Mouse (Mus musculus): ENCODE data around the gene Tmem262.
A peak's percentile ranks its signal among the peaks of the same experiment; 100 is the strongest.

Tmem262 gene

DNA sequence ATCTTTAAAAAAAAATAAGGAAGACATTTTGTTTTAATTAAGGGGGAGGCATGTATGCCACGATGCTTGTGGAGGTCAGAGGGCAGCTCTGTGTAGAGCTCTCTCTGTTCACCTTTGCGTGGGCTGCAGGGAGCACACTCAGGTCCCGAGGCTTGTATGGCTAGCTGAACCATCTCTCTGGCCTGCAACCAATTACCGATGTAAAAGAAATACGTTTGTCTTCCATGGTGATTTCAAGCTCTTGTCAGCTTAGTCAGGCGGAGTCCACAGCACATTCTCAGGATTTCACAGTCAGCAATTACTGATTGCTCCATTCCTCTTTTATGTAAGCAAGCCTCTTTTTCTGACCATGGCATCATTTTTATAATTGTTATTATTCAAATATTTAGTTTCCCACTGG, 21.4 kb downstream of the Tmem262 start:
- no peak for DNase-seq (ENCODE audit: low read depth, low spot score)

GRCm38 (mm10) chr19:6102169-6102853, 22.5 kb downstream of the Tmem262 start:
- DNase-seq (ENCODE audit: low read depth, low spot score) = no peak

GRCm38 (mm10) chr19:6104476-6104875, 24.6 kb downstream of the Tmem262 start:
- DNase-seq (ENCODE audit: low read depth, low spot score) = no peak

DNA sequence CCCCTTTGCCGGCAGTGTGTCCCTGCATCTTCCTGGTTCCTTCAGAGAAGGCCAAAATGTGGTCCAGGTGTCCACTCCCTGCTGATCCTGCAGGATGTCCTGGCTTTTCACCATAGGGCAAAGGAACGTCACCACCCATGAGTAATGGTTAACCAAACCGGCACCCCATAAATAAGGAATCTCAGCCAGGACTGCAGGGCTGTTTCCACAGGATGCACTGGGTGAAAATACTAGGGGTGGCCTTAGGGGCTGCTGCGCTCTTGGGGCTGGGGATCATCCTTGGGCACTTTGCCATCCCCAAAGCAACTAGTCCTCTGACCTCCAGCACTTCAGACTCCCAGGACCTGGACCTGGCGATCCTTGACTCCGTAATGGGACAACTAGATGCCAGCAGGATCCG, 25.8 kb downstream of the Tmem262 start, which contains the start of gene Naaladl1:
Gene Naaladl1 (plus strand): TSS at position 197 of the 400 bp plus-strand sequence.
- no peak for DNase-seq (ENCODE audit: low read depth, low spot score)

DNA sequence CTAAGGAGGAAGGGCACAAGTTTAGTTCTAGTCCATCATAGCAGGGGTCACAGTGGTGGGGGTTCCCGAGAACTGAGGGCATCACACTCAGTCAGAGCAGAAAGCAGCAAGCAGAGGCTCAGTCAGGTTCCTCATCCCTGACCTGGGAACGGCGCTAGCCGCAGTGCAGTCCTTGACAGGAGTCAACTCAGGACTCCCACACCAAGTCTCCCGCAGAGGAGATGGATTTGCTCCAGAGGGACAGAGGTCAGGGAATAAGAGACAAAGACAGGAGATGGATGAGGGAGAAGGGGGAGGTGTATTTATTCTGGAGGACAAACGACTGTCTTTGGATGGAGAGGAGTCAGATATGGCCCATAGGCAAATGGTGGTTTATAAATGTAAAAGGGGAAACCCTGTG, 33.3 kb downstream of the Tmem262 start:
- DNase-seq (ENCODE audit: low read depth, low spot score) = no peak

DNA sequence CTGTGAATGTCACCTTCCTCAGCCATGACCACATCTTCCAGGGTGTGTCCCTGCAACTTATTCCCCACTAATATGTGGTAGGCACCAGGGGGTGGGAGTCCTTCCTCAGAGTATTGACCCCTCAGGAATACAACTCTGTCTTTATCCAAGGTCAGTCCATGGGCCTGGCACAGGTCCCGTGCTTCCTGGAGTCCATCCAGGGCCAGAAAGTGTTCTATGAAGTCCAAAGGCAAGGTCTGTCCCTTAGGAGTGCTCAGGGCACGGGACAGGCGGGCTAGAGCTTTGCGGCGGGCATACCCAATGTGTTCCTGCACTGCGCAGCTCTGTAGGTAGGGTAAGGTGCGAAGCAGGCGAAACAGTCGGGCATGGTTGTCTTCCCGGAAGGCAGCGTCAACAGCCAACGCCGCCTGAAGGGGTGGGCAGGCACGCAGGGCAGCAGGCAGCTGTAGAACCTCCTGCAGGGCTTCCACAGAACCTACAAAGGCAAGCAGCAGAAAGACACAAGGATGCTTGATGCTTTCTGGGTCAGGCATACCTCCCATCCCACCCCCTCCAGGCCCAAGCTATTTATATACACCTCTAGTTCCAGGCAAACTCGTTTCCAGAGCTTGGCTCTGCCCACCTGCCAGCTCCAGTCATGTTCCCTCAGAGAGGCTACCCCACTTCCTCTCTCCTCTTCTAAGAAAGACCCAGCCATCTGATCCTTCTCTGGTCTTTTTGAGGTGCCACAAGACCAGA, 36.4 kb downstream of the Tmem262 start:
- DNase-seq (ENCODE audit: low read depth, low spot score) = no peak

DNA sequence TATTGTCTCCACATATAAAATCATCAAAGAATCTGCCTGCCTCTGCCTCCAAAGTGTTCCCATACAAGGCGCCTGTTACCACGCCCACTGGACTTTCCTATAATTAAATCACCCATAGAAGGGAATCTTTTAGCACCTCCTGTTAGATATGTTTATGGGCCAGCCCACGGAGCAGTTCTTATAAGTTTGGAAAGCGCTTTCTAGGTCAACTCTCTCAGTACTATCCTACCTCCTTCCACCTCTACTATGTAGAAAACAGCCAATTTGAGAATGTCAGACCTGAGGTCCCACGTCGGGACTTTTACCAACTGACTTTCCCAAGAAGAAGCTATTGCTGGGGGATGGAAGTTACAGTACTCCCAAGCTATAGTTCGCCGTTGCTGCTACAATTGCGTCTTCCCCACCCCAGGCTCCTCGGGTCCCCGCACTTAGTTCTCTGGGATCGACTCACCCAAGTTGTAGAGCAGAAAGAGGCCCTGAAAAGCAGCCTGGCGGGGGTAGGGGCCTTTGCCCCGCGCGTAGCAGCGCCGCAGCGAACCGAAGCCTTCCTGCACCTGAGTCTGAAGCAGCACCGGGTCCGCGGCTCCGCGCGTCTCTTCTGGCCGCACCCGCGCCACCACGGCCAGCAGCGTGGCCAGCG, 37.6 kb downstream of the Tmem262 start:
- peak; percentile 20 for DNase-seq (ENCODE audit: low read depth, low spot score)

DNA sequence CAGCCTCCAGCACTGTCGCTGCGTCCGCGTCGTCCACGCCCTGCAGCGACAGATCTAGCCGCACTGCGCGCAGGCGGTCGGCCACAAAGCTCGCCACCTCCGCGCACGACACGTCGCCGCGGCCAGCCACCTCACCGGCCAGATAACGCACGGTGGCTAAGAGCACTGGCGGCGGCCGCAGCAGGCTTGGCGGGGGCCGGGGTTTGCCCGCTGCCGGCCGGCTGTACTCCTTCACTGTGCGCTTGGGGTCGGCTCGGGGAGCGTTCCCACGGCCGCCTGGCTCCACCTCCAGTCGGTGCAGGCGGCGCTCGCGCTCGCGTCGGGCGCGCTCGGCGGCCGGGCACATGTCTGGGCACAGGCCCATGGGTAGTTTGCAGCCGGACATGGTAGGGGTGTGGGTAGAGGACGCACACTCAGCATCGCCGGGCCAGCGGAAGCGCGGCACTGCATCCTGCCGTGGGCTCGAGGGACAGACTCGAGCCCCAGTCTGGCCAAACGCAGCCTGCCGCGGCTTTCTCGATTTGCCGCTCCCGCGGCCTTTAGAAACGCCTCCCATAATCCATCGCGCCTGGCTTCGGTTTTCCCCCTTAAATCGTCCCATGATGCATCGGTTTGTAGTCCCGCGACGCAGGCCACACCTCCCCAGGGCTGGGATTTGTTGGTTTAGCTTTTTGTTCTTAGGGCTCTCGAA, 38.3 kb downstream of the Tmem262 start, which contains the start of gene Sac3d1:
Gene Sac3d1 (minus strand): TSS at position 665 of the 691 bp plus-strand sequence.
- DNase-seq (ENCODE audit: low read depth, low spot score) = peak; percentile 97

DNA sequence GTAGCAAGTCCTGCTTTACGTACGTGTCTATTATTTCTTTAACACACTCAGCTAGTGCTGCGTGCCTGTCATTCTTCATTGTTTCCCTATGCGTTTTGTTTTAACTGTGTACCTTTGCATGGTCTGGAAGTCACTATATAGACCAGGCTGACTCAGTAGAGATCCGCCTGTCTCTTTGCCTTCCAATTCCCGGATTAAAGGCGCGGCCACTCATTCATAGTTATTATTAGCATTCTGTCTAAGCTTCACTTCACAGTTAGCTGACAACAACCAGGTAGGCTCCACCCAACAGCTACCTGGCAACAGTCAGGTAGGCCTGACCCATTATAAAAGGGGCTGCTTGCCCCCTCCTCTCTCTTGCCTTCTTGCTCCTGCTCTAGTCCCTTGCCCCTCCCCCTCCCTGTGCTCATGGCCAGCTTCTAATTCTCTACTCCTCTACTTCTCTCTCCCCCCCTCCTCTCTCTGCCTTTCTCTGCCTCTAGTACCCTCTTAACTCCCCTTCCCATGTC, 38.9 kb downstream of the Tmem262 start:
- no peak for DNase-seq (ENCODE audit: low read depth, low spot score)

DNA sequence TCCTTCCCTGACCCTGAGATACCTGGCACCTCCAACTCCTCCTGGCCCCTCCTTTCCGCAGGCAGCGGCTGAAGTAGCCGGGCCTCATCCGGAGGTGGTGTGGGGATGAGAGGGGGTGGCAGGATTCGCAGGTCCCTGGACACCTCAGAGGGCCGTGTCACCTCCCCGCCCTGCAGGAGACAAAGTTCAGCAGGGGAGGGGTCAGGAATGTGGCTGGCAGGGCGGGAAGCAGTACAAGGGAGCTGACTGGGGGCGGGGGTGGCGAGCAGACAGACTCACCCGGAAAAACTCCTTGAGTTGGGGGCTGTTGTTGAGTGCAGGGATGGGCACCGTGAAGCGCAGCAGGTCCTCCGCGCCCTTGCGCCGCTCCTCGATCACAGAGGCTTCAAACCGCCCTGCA, 41.9 kb downstream of the Tmem262 start:
- peak; percentile 58 for DNase-seq (ENCODE audit: low read depth, low spot score)

DNA sequence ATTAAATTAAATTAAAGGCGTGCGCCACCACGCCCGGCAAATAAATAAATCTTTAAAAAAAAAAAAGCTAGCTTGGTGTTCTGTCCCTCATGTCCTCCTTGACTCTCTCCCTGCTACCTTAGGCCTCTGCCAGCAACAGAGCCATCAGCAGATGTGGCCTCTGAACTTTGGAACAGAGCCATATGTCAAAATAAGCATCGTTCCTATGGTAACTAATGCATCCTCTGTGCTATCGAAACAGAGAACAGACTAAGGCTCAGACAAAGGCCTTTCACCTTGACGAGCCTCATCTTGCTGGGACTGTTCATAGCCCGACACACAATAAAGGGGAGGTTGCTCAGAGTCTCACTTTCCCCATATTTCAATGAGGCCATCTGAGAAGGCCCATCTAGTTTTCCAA, 43.5 kb downstream of the Tmem262 start:
- no peak for DNase-seq (ENCODE audit: low read depth, low spot score)

DNA sequence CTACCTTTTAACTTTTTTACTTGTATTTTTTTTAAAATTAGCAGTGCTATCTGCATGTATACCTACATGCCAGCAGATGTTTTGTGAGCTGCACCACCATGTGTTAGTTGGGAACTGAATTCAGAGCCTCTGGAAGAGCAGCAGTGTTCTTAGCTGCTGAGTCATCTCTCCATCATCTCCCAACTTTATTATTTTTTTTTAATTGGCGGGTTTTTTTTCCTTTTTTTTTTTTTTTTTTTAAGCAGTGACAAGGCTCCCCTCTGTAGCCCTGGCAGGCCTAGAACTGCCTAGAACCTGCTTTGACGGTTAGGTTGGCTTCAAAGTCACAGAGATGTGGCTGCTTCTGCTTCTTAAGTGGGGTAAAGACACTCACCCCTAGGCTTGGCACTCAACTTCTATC, 45.1 kb downstream of the Tmem262 start:
- no peak for DNase-seq (ENCODE audit: low read depth, low spot score)

DNA sequence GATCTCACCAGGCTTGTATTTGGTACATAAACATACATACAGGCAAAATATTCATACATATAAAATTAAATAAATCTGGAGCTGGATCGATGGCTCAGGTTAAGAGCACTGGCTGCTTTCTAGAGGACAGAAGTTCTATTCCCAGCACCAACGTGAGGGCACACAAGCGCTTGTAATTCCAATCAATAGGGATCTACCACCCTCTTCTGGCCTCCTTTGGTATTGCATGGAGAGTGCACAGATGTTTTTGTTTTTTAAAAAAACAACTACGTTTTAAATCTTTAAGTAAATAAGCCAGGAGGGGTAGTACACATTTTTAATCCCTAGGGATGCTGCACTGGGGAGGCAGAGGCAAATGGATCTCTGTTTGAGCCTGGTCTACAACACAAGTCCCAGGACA, 46.5 kb downstream of the Tmem262 start:
- DNase-seq (ENCODE audit: low read depth, low spot score) = peak; percentile 87

DNA sequence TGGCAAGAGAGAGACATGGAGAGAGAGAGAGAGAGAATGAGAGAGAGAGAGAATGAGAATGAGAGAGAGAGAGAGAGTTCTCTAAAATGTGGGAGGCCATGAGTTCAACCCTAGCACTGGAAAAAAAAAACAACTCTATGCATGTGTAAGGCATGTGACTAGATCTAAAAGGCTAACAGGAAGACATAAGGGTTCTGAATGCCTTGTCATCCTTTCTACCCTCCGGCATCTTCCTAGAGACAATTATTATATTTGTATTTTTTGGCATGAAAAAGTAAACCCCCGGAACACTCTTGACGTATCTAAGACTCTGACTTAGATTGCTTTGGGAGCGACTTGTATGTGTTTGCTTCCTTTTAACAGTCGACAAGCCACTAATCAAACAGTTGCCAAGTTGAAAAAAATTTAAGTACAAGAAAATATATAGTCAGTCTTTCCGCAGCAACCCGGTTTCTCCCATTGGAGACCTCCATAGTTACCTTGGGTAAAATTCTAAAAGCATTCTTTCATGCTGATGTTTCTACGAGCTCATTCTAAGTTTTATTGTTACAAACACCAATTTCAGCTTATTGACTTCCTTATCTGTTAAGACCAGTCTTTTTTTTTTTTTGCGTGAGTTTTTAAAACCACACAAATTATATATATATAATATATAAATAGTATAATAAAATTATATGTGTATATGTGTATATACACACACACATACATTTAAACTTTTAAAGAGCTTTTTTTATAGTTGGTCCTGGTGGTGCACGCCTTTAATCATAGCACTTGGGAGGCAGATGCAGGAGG, 47.2 kb downstream of the Tmem262 start:
- DNase-seq (ENCODE audit: low read depth, low spot score) = no peak

DNA sequence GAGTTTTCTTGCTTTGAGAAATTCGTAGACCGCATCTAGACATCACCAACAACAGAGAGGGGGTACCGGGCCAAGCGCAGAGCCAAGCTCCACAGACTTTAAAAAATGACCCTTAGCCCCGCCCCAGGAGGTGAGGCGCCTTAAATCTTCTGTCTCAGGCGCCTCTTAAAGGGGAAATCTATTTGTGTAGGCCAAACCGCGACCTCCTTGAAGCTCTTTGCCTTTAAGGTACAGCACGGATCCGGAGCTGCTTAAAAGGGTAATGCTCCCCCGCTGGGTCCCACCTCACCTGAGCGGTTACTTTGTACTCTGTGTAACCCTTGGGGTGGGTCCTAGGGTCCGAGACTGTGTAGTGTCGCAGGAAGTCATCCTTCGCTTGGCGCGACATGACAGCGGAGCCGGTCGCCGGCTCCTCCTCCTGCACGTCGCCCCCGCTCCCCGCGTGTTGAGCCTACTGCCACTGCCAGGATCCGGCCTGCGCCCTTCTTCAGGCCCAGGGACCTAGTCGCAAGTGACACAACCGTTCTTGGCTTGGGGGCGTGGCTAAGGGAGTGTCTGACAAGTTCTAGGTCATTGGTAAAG, 48.0 kb downstream of the Tmem262 start, which contains the start of gene Snx15:
Gene Snx15 (minus strand): TSS at position 545 of the 582 bp plus-strand sequence.
- DNase-seq (ENCODE audit: low read depth, low spot score) = peak; percentile 99

All from R1 (cell line).